Mouse (Mus musculus): Measurements from ENCODE around the gene Pold1. TPM values are rescaled to one million over a fixed set of nuclear protein-coding genes. Genes with fewer than 3 reads are reported as not detected.

Gene Pold1
- polyA plus RNA-seq, 1 experiment from 2014 or later = 47.8 TPM

- 84% methylated on average over 1 of the region's 1 CpGs for WGBS (ENCODE audit: insufficient replicate concordance)
- Histone ChIP-seq H3K4me1 (ENCODE audit: control insufficient read depth, low read depth, low read length) (peaks cover 33% of the 10 kb centered on the region), H3K27ac (ENCODE audit: low read length) (peak overlapping the region; percentile 32)
Observed at GRCm38 (mm10) chr7:44484109-44484508, 64.5 kb downstream of the Pold1 start.

GRCm38 (mm10) chr7:44482836-44483435, 65.7 kb downstream of the Pold1 start:
- Histone ChIP-seq H3K27ac (ENCODE audit: low read length) (peak overlapping the region; percentile 90), H3K4me2 (ENCODE audit: low read depth, low read length) (peak overlapping the region; percentile 64)

More at GRCm38 (mm10) chr7:44484109-44484508, 64.5 kb downstream of the Pold1 start:
- no peak overlapping the region for H3K4me2 ChIP-seq (ENCODE audit: low read depth, low read length)
- no peaks in the 10 kb centered on the region for H3K9me3 ChIP-seq (replicated peaks; ENCODE audit: control insufficient read depth, low read length)
- no peak overlapping the region for H3K4me3 ChIP-seq (ENCODE audit: low read depth, low read length)
- no peak for ATAC-seq (ENCODE audit: low read depth)
- H3K27me3 ChIP-seq (ENCODE audit: control insufficient read depth, insufficient read depth, low read depth, low read length) = peaks cover 16% of the 10 kb centered on the region
- H3K9ac ChIP-seq (ENCODE audit: low read depth, low read length) = no peak overlapping the region
- no peaks in the 10 kb centered on the region for H3K36me3 ChIP-seq (ENCODE audit: control insufficient read depth, insufficient read depth)

More at GRCm38 (mm10) chr7:44482836-44483435, 65.7 kb downstream of the Pold1 start:
- H3K9me3 ChIP-seq (replicated peaks; ENCODE audit: control insufficient read depth, low read length) = no peaks in the 10 kb centered on the region
- H3K4me3 ChIP-seq (ENCODE audit: low read depth, low read length) = peak overlapping the region; percentile 33
- H3K4me1 ChIP-seq (ENCODE audit: control insufficient read depth, low read depth, low read length) = peaks cover 33% of the 10 kb centered on the region
- peak overlapping the region; percentile 62 for H3K9ac ChIP-seq (ENCODE audit: low read depth, low read length)
- no peaks in the 10 kb centered on the region for H3K36me3 ChIP-seq (ENCODE audit: control insufficient read depth, insufficient read depth)
- peaks cover 26% of the 10 kb centered on the region for H3K27me3 ChIP-seq (ENCODE audit: control insufficient read depth, insufficient read depth, low read depth, low read length)
- WGBS (ENCODE audit: insufficient replicate concordance) = 40% methylated on average over 3 of the region's 3 CpGs
- ATAC-seq (ENCODE audit: low read depth) = peak; percentile 94

Small RNA genes within 50 kb of the gene (microRNA-seq; reads per million reads assigned to microRNA genes)
- 0.74 reads per million for gene Mir7053

Other genes with a start within 250 kb of the Pold1 start
- gene Clec11a, start 241.9 kb downstream of the Pold1 start, polyA plus RNA-seq (2015; fragmentation: Nextera tagmentation; extraction: Ambion mirVana) = 0.44 and 0.46 TPM in 2 replicates
- 0.01 and 0.02 TPM in 2 replicates for gene Shank1, start 238.6 kb downstream of the Pold1 start, polyA plus RNA-seq (2015; fragmentation: Nextera tagmentation; extraction: Ambion mirVana)
- 0.04 TPM in 1 of 2 replicates, not detected in the other for gene Syt3, start 164.7 kb downstream of the Pold1 start, polyA plus RNA-seq (2015; fragmentation: Nextera tagmentation; extraction: Ambion mirVana)
- gene 1700008O03Rik, start 163.0 kb downstream of the Pold1 start, polyA plus RNA-seq (2015; fragmentation: Nextera tagmentation; extraction: Ambion mirVana) = 0.20 TPM in 1 of 2 replicates, not detected in the other
- gene Lrrc4b, start 119.8 kb downstream of the Pold1 start, polyA plus RNA-seq (2015; fragmentation: Nextera tagmentation; extraction: Ambion mirVana) = not detected in 2 replicates
- 19.4 and 23.5 TPM in 2 replicates for gene Aspdh, start 83.5 kb downstream of the Pold1 start, polyA plus RNA-seq (2015; fragmentation: Nextera tagmentation; extraction: Ambion mirVana)
- 159 and 174 TPM in 2 replicates for gene Josd2, start 80.9 kb downstream of the Pold1 start, polyA plus RNA-seq (2015; fragmentation: Nextera tagmentation; extraction: Ambion mirVana)
- gene Emc10, start 52.3 kb downstream of the Pold1 start, polyA plus RNA-seq (2015; fragmentation: Nextera tagmentation; extraction: Ambion mirVana) = 34.4 and 40.6 TPM in 2 replicates
- 1.3 and 1.4 TPM in 2 replicates for gene Fam71e1, start 52.3 kb downstream of the Pold1 start, polyA plus RNA-seq (2015; fragmentation: Nextera tagmentation; extraction: Ambion mirVana)
- 0.15 and 0.31 TPM in 2 replicates for gene Mybpc2, start 24.2 kb downstream of the Pold1 start, polyA plus RNA-seq (2015; fragmentation: Nextera tagmentation; extraction: Ambion mirVana)
- 1.5 and 2.0 TPM in 2 replicates for gene Spib, start 16.8 kb downstream of the Pold1 start, polyA plus RNA-seq (2015; fragmentation: Nextera tagmentation; extraction: Ambion mirVana)
- 41.0 and 45.9 TPM in 2 replicates for gene Nr1h2, start 5.1 kb upstream of the Pold1 start, polyA plus RNA-seq (2015; fragmentation: Nextera tagmentation; extraction: Ambion mirVana)
- 11.5 and 12.2 TPM in 2 replicates for gene Napsa, start 23.5 kb upstream of the Pold1 start, polyA plus RNA-seq (2015; fragmentation: Nextera tagmentation; extraction: Ambion mirVana)
- 0.06 and 0.07 TPM in 2 replicates for gene Kcnc3, start 41.8 kb upstream of the Pold1 start, polyA plus RNA-seq (2015; fragmentation: Nextera tagmentation; extraction: Ambion mirVana)
- 0.25 and 0.77 TPM in 2 replicates for gene Myh14, start 122.0 kb upstream of the Pold1 start, polyA plus RNA-seq (2015; fragmentation: Nextera tagmentation; extraction: Ambion mirVana)
- not detected in 2 replicates for gene Izumo2, start 159.9 kb upstream of the Pold1 start, polyA plus RNA-seq (2015; fragmentation: Nextera tagmentation; extraction: Ambion mirVana)
- 25.8 and 29.2 TPM in 2 replicates for gene Vrk3, start 199.6 kb upstream of the Pold1 start, polyA plus RNA-seq (2015; fragmentation: Nextera tagmentation; extraction: Ambion mirVana)
- 1.1 and 1.2 TPM in 2 replicates for gene Zfp473, start 202.2 kb upstream of the Pold1 start, polyA plus RNA-seq (2015; fragmentation: Nextera tagmentation; extraction: Ambion mirVana)